Mouse (Mus musculus): ENCODE measurements around the gene Ism2.
"Not testable (repeated sequence)": the region's sequence is repeated elsewhere in the genome, so short reads cannot be mapped to it uniquely, and the experiment has no call there.

Gene Ism2

GRCm38 (mm10) chr12:87289100-87289499 is 10.4 kb downstream of the Ism2 start:
- in situ Hi-C loops (cut with MboI, MseI), result no loop called here

- in situ Hi-C loops (cut with MboI, MseI), result no loop called here
These were observed 14.8 kb downstream of the Ism2 start for GRCm38 (mm10) chr12:87284726-87285125.

- in situ Hi-C loops (cut with MboI, MseI), result no loop called here
These were observed 15.2 kb downstream of the Ism2 start for GRCm38 (mm10) chr12:87284268-87284667.

- in situ Hi-C loops (cut with MboI, MseI), result no loop called here
These were observed 15.8 kb downstream of the Ism2 start for GRCm38 (mm10) chr12:87283706-87284105.

- in situ Hi-C loops (cut with MboI, MseI), result no loop called here
These were observed 16.8 kb downstream of the Ism2 start for GRCm38 (mm10) chr12:87282743-87283142.

- in situ Hi-C loops (cut with MboI, MseI), result no loop called here
These were observed 17.7 kb downstream of the Ism2 start for GRCm38 (mm10) chr12:87281766-87282165.

- in situ Hi-C loops (cut with MboI, MseI), result no loop called here
These were observed 19.6 kb downstream of the Ism2 start for GRCm38 (mm10) chr12:87279879-87280278.

- in situ Hi-C loops (cut with MboI, MseI), result no loop called here
These were observed 20.2 kb downstream of the Ism2 start for GRCm38 (mm10) chr12:87279350-87279749.

- in situ Hi-C loops (cut with MboI, MseI), result no loop called here
These were observed 21.3 kb downstream of the Ism2 start for GRCm38 (mm10) chr12:87278118-87278730.

GRCm38 (mm10) chr12:87277251-87277650 is 22.3 kb downstream of the Ism2 start:
- in situ Hi-C loops (cut with MboI, MseI), result not testable (repeated sequence)

- in situ Hi-C loops (cut with MboI, MseI), result no loop called here
These were observed 24.4 kb downstream of the Ism2 start for GRCm38 (mm10) chr12:87274853-87275831.

- in situ Hi-C loops (cut with MboI, MseI), result loop anchor here in 1 of 2 experiments (5.0 kb wide), 1 partner anchor 115 kb away; no protein-coding TSS in a partner anchor
These were observed 31.8 kb downstream of the Ism2 start for GRCm38 (mm10) chr12:87267682-87268081.

GRCm38 (mm10) chr12:87266827-87267603 is 32.5 kb downstream of the Ism2 start:
- in situ Hi-C loops (cut with MboI, MseI), result loop anchor here in 1 of 2 experiments (5.0 kb wide), 1 partner anchor 115 kb away; no protein-coding TSS in a partner anchor

- in situ Hi-C loops (cut with MboI, MseI), result loop anchor here in 1 of 2 experiments (5.0 kb wide), 1 partner anchor 116 kb away; no protein-coding TSS in a partner anchor
These were observed 33.2 kb downstream of the Ism2 start, which contains the start of the genes Vipas39 and Ahsa1 for GRCm38 (mm10) chr12:87266108-87266826. TSS of gene Vipas39 (minus strand) at chr12:87266256. TSS of gene Ahsa1 (plus strand) at chr12:87266479.

GRCm38 (mm10) chr12:87265444-87265843 is 34.1 kb downstream of the Ism2 start:
- in situ Hi-C loops (cut with MboI, MseI), result loop anchor here in 1 of 2 experiments (5.0 kb wide), 1 partner anchor 117 kb away; no protein-coding TSS in a partner anchor

GRCm38 (mm10) chr12:87260562-87260961 is 38.9 kb downstream of the Ism2 start:
- in situ Hi-C loops (cut with MboI, MseI), result no loop called here

- in situ Hi-C loops (cut with MboI, MseI), result loop anchor here in 1 of 2 experiments (10.0 kb wide), 1 partner anchor 1112 kb away; no protein-coding TSS in a partner anchor
These were observed 42.9 kb downstream of the Ism2 start for GRCm38 (mm10) chr12:87256629-87257028.

GRCm38 (mm10) chr12:87253878-87254277 is 45.6 kb downstream of the Ism2 start:
- in situ Hi-C loops (cut with MboI, MseI), result loop anchor here in 1 of 2 experiments (10.0 kb wide), 1 partner anchor 1109 kb away; no protein-coding TSS in a partner anchor

GRCm38 (mm10) chr12:87250161-87250560 is 49.3 kb downstream of the Ism2 start:
- in situ Hi-C loops (cut with MboI, MseI), result loop anchor here in 1 of 2 experiments (10.0 kb wide), 1 partner anchor 1105 kb away; no protein-coding TSS in a partner anchor

- in situ Hi-C loops (cut with MboI, MseI), result no loop called here
These were observed 60.9 kb downstream of the Ism2 start, which contains the start of gene Noxred1 for GRCm38 (mm10) chr12:87238632-87239031. TSS of gene Noxred1 (minus strand) at chr12:87238732.
